Mouse (Mus musculus) G1E (cell line): ENCODE data around the gene Hgfac.

Experiments
- CTCF ChIP-seq: IDR thresholded peaks from 2 replicates; pipeline ENCODE4 v1.5.1; 2012; ENCODE audit warnings: low read depth, low read length, inconsistent platforms, mixed read lengths
- TAL1 ChIP-seq: conservative IDR thresholded peaks from 2 replicates; pipeline ENCODE4 v1.6.1; 2012; ENCODE audit warnings: low read depth, low read length, inconsistent platforms, mixed read lengths

DNA sequence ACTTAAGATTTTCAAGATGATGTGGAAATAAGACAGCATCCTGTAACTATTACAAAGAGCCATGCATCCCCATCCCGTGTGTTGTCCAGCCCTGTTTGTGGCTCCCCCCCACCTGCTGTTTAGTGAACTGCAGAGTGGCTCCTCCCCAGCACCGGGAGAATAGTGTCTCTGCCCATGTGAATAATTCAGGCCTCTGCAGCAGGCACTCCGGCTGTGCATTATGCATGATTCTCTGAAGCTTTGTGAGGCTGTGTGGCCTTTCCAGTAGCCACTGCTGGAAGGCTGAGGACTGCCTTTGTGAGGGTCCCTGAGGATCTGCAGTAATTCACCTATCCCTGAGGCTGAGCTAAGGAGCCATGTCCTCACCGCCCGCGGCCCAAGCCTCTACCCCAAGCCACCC is 27.3 kb upstream of the Hgfac start:
- TF ChIP-seq CTCF = no peak
- no peak for TF ChIP-seq TAL1
